Mouse (Mus musculus) induced T-regulatory cell, adult 2 months (primary cell): ENCODE measurements around the gene Slc35e3.

ENCODE experiments used
- DNase-seq: peaks from one replicate; pipeline ENCODE4 v3.0.0-alpha.2; 2012; ENCODE audit warnings: low read depth

Gene Slc35e3

GRCm38 (mm10) chr10:117684298-117685170 is 61.6 kb downstream of the Slc35e3 start:
- DNase-seq = no peak

DNA sequence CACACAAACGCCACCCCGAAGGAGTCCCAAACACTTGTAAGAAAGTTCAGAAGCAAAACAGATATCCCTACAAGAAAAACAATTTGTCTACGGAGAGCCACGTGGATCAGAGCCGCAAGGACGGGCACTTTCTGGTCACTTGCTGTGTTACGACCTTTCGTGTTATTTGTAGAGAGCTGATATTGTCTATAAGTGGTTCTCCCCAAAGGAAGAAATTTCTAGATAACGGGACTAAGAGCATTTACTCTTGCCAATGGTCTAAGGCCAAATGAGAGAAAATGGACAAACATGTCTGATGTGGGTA is 62.5 kb downstream of the Slc35e3 start:
- DNase-seq = no peak
